Mouse (Mus musculus) MEL (cell line): ENCODE measurements around the gene Bcas3.

Experiments
- CTCF ChIP-seq, 3 experiments: IDR thresholded peaks in 2 of 3; conservative IDR thresholded peaks in 1 of 3; 2 replicates each; pipeline ENCODE4 v1.5.1; 2011 to 2012; ENCODE audit warnings: low read length in 3 of 3, low read depth in 2 of 3, mild to moderate bottlenecking in 2 of 3, improper control_type of control experiment in 1 of 3, inconsistent platforms in 1 of 3, mixed read lengths in 1 of 3, moderate library complexity in 1 of 3; ENCODE audit not compliant: control insufficient read depth in 1 of 3, insufficient read depth in 1 of 3, poor library complexity in 1 of 3, severe bottlenecking in 1 of 3
- EP300 ChIP-seq, 2 experiments: IDR thresholded peaks; 2 replicates each; pipeline ENCODE4 v1.6.1; 2011; ENCODE audit warnings: improper control_type of control experiment in 2 of 2, low read length in 2 of 2, low read depth in 1 of 2, mild to moderate bottlenecking in 1 of 2

DNA sequence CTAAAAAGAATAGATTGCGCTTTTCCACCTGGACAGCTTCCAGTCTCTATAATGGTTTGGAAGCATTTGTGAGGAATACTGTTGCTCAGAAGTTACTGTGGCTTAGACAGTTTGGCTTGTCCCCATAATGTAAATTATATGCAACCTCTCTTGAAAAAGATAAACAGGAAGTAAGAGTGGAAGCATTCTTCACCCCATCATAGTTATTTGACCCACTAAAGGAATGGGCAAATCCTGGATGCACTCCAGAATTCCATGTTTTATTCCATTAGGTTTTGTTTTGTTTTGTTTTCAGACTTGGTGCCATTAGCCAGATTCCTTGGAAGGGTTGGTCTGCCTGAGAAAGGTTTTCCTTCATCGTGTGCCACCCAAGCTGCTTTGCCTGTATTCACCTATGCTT is 332.0 kb downstream of the Bcas3 start:
- TF ChIP-seq CTCF (IDR thresholded peaks at IDR 0.05 in 2 of 3, conservative IDR thresholded peaks at IDR 0.05 in 1 of 3; ENCODE audit: control insufficient read depth in 1 of 3, insufficient read depth in 1 of 3, low read depth in 2 of 3, low read length in 3 of 3, poor library complexity in 1 of 3, severe bottlenecking in 1 of 3) (no peak), EP300 (IDR thresholded peaks at IDR 0.05; ENCODE audit: low read depth in 1 of 2, low read length in 2 of 2) (no peak)
